Mouse (Mus musculus) myocyte (in vitro differentiated cells): Measurements from ENCODE around the gene Cdc14a. TPM values are rescaled to one million over a fixed set of nuclear protein-coding genes. Genes with fewer than 3 reads are reported as not detected.

ENCODE experiments used
- H3K27me3 ChIP-seq: one replicate; pipeline ENCODE4 v1.6.1; 2011; ENCODE audit not compliant: control insufficient read depth, insufficient read depth, insufficient read length
- H3K36me3 ChIP-seq: one replicate; pipeline ENCODE4 v1.6.1; 2011; ENCODE audit not compliant: control insufficient read depth, insufficient read depth
- H3K4me2 ChIP-seq: one replicate; pipeline ENCODE4 v1.6.1; 2011; ENCODE audit warnings: low read depth, control low read depth
- H3K4me3 ChIP-seq: one replicate; pipeline ENCODE4 v1.5.1; 2011; ENCODE audit warnings: mild to moderate bottlenecking, control low read depth, moderate library complexity
- H3K79me2 ChIP-seq: one replicate; pipeline ENCODE4 v1.6.1; 2011; ENCODE audit not compliant: control insufficient read depth, insufficient read depth
- H3ac ChIP-seq: one replicate; pipeline ENCODE4 v1.6.1; 2011; ENCODE audit not compliant: control insufficient read depth, insufficient read length
- CEBPB ChIP-seq: IDR thresholded peaks from 2 replicates; pipeline ENCODE4 v1.6.1; 2011; ENCODE audit warnings: mild to moderate bottlenecking, moderate library complexity; ENCODE audit not compliant: poor library complexity, insufficient read depth, severe bottlenecking
- E2F4 ChIP-seq: IDR thresholded peaks from one replicate; pipeline ENCODE4 v1.6.1; 2011; ENCODE audit warnings: mild to moderate bottlenecking, control low read depth, moderate library complexity; ENCODE audit not compliant: insufficient read depth
- MAX ChIP-seq: IDR thresholded peaks from one replicate; pipeline ENCODE4 v1.6.1; 2011; ENCODE audit warnings: low read depth, mild to moderate bottlenecking, control low read depth
- MYOD1 ChIP-seq, 3 experiments: IDR thresholded peaks; one replicate each; pipeline ENCODE4 v1.6.1; 2011; ENCODE audit warnings: control low read depth in 2 of 3, low read depth in 2 of 3, mild to moderate bottlenecking in 2 of 3, moderate library complexity in 1 of 3; ENCODE audit not compliant: insufficient read length in 2 of 3, control insufficient read depth in 1 of 3
- MYOG ChIP-seq, 3 experiments: IDR thresholded peaks; one replicate each; pipeline ENCODE4 v1.6.1; 2011; ENCODE audit warnings: control low read depth in 2 of 3, low read depth in 2 of 3, mild to moderate bottlenecking in 2 of 3; ENCODE audit not compliant: insufficient read length in 2 of 3, control insufficient read depth in 1 of 3, insufficient read depth in 1 of 3
- POLR2A ChIP-seq: IDR thresholded peaks from one replicate; pipeline ENCODE4 v1.6.1; 2011; ENCODE audit warnings: low read depth, mild to moderate bottlenecking, control low read depth, moderate library complexity; ENCODE audit not compliant: insufficient read length
- POLR2AphosphoS2 ChIP-seq: IDR thresholded peaks from one replicate; pipeline ENCODE4 v1.6.1; 2011; ENCODE audit warnings: low read depth, control low read depth; ENCODE audit not compliant: insufficient read length
- REST ChIP-seq: IDR thresholded peaks from one replicate; pipeline ENCODE4 v1.6.1; 2011; ENCODE audit warnings: mild to moderate bottlenecking, control low read depth, moderate library complexity; ENCODE audit not compliant: insufficient read depth, insufficient read length
- SRF ChIP-seq: IDR thresholded peaks from one replicate; pipeline ENCODE4 v1.6.1; 2011; ENCODE audit warnings: low read depth; ENCODE audit not compliant: control insufficient read depth, insufficient read length
- TCF12 ChIP-seq: IDR thresholded peaks from one replicate; pipeline ENCODE4 v1.6.1; 2011; ENCODE audit warnings: mild to moderate bottlenecking, control low read depth; ENCODE audit not compliant: poor library complexity, insufficient read depth, severe bottlenecking
- TCF3 ChIP-seq: IDR thresholded peaks from one replicate; pipeline ENCODE4 v1.6.1; 2011; ENCODE audit warnings: low read depth, control low read depth; ENCODE audit not compliant: insufficient read length
- USF1 ChIP-seq: IDR thresholded peaks from one replicate; pipeline ENCODE4 v1.6.1; 2011; ENCODE audit warnings: low read depth, mild to moderate bottlenecking, control low read depth, moderate library complexity
- polyA plus RNA-seq: library from polyadenylated mRNA; unstranded; fragments of >200 nt; fragmentation: generic; extraction: Trizol; gene quantifications from one replicate; pipeline ENCODE4 v1.2.1, GENCODE M21; 2012; ENCODE audit warnings: missing spikeins

Cdc14a gene
- polyA plus RNA-seq, 1 experiment, result 0.65 TPM

DNA sequence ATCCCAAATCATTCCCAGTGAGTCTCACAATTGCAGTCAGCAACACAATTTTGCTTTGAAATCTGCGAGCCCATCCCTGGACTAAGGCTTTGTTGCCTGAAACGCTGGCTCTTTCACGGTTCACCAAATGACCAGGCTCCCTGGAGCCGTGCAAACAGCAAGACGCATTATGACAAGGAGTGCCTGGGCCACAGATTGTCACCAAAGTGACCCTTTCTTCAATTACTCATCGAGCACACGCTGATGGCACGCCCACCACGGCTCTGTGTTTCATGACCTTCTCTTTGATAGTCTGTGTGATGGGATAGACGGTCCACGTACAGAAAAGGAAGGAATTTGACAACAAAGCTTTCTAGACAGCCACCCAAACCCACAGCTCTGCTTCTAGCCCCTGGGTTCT is 78.6 kb downstream of the Cdc14a start:
- TF ChIP-seq TCF12 (no peak), REST (no peak), MAX (no peak), MYOG (IDR thresholded peaks at IDR 0.05; ENCODE audit: control insufficient read depth in 1 of 3, insufficient read depth in 1 of 3, insufficient read length in 2 of 3, low read depth in 2 of 3) (no peak), MYOD1 (IDR thresholded peaks at IDR 0.05; ENCODE audit: control insufficient read depth in 1 of 3, insufficient read length in 2 of 3, low read depth in 2 of 3) (no peak), E2F4 (no peak), TCF3 (no peak), POLR2AphosphoS2 (no peak), CEBPB (no peak)
- Histone ChIP-seq H3K4me3 (no peak overlapping the region), H3K27me3 (no peaks in the 10 kb centered on the region), H3K36me3 (no peaks in the 10 kb centered on the region), H3K4me2 (no peak overlapping the region), H3ac (no peak overlapping the region), H3K79me2 (no peaks in the 10 kb centered on the region)

DNA sequence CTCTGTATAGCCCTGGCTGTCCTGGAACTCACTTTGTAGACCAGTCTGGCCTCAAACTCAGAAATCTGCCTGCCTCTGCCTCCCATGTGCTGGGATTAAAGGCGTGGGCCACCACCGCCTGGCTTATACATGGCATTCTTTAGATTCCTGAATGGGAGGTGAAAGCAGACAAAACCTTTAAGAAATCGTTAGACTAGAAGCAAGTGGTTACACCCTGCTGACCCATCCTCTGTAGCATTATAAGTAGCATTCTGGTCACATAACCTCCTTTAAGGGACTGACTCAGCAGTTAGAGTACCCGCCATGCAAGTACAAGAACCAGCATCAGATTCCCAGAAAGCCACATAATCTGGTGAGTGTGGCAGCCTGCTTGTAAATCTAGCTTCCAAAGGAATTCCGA is 81.6 kb downstream of the Cdc14a start:
- H3ac ChIP-seq, result no peak overlapping the region
- no peak overlapping the region for H3K4me2 ChIP-seq
- no peaks in the 10 kb centered on the region for H3K36me3 ChIP-seq
- no peaks in the 10 kb centered on the region for H3K79me2 ChIP-seq
- TF ChIP-seq USF1, result no peak
- TF ChIP-seq REST, result no peak
- no peak overlapping the region for H3K4me3 ChIP-seq
- no peaks in the 10 kb centered on the region for H3K27me3 ChIP-seq

GRCm38 (mm10) chr3:116340950-116341624 is 82.7 kb downstream of the Cdc14a start:
- H3K4me2 ChIP-seq, result no peak overlapping the region
- no peak for TF ChIP-seq MAX
- no peak for TF ChIP-seq E2F4
- TF ChIP-seq CEBPB, result no peak
- no peak for TF ChIP-seq REST
- no peaks in the 10 kb centered on the region for H3K36me3 ChIP-seq
- no peak overlapping the region for H3K4me3 ChIP-seq
- H3K79me2 ChIP-seq, result no peaks in the 10 kb centered on the region
- no peaks in the 10 kb centered on the region for H3K27me3 ChIP-seq
- no peak overlapping the region for H3ac ChIP-seq

DNA sequence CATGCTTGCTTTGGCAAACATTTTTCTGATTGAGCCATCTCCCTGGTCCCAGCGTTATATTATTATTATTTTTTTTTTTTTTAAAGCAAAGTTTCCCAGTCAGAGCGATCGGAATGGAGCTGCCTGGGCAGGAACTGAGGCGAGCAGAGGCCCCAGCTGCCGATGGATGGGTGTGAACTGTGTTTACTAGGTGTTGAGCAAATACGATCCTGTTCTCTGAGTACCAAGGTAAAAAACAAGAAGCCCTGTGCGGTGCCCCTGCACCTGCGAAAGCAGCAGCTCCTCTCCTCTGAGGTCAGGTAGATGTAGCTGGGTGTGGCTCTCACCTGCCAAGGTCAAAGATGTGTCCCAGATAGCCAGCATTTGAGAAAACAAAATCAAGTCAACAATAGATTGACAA is 83.6 kb downstream of the Cdc14a start:
- H3K36me3 ChIP-seq, result no peaks in the 10 kb centered on the region
- TF ChIP-seq SRF, result no peak
- no peak for TF ChIP-seq MYOG (IDR thresholded peaks at IDR 0.05; ENCODE audit: control insufficient read depth in 1 of 3, insufficient read depth in 1 of 3, insufficient read length in 2 of 3, low read depth in 2 of 3)
- TF ChIP-seq MAX, result no peak
- TF ChIP-seq TCF12, result no peak
- TF ChIP-seq REST, result no peak
- TF ChIP-seq E2F4, result no peak
- no peak for TF ChIP-seq TCF3
- TF ChIP-seq POLR2AphosphoS2, result no peak
- H3ac ChIP-seq, result no peak overlapping the region
- no peak overlapping the region for H3K4me2 ChIP-seq
- no peaks in the 10 kb centered on the region for H3K27me3 ChIP-seq
- no peak overlapping the region for H3K4me3 ChIP-seq
- no peaks in the 10 kb centered on the region for H3K79me2 ChIP-seq

- no peak overlapping the region for H3ac ChIP-seq
- no peaks in the 10 kb centered on the region for H3K36me3 ChIP-seq
- no peak overlapping the region for H3K4me2 ChIP-seq
- H3K4me3 ChIP-seq, result no peak overlapping the region
- no peaks in the 10 kb centered on the region for H3K27me3 ChIP-seq
- TF ChIP-seq E2F4 (no peak), REST (no peak), POLR2AphosphoS2 (no peak), MAX (no peak)
- H3K79me2 ChIP-seq, result no peaks in the 10 kb centered on the region
Observed at GRCm38 (mm10) chr3:116338616-116339015, 85.2 kb downstream of the Cdc14a start.

DNA sequence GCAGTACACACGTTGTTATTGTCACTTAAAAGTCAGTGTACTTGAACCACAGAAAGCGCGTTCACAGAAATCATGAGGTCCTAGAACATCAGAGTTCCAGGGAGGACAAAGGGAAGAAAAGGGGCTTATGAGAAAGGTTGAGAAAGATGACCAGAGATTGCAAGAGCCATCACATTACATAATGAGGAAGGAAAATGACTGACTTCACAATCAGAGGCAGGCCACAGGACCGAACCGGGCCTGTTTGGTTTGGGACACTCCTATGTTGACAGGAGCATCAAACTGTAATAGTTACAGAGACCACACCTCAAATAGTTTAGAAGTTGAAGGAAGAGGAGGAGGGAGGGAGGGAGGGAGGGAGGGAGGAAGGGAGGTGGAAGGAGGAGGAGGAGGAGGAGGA is 86.0 kb downstream of the Cdc14a start:
- no peaks in the 10 kb centered on the region for H3K36me3 ChIP-seq
- no peak overlapping the region for H3K4me2 ChIP-seq
- TF ChIP-seq MAX (no peak), SRF (no peak), CEBPB (no peak), USF1 (no peak), REST (no peak), TCF12 (no peak), MYOG (IDR thresholded peaks at IDR 0.05; ENCODE audit: control insufficient read depth in 1 of 3, insufficient read depth in 1 of 3, insufficient read length in 2 of 3, low read depth in 2 of 3) (no peak), POLR2AphosphoS2 (no peak), MYOD1 (IDR thresholded peaks at IDR 0.05; ENCODE audit: control insufficient read depth in 1 of 3, insufficient read length in 2 of 3, low read depth in 2 of 3) (no peak), E2F4 (no peak), POLR2A (no peak)
- H3K27me3 ChIP-seq, result no peaks in the 10 kb centered on the region
- H3K79me2 ChIP-seq, result no peaks in the 10 kb centered on the region
- H3ac ChIP-seq, result no peak overlapping the region
- no peak overlapping the region for H3K4me3 ChIP-seq
